Comparison of ENCODE assay signal across 15 mouse cellular contexts in genomic region chr2:145981699-145982112, GRCm38 (mm10). TPM values are rescaled to one million over a fixed set of nuclear protein-coding genes. Genes with fewer than 3 reads are reported as not detected.
DNase-seq lines count a peak whose midpoint lies in the region; ATAC-seq and TF ChIP-seq lines count a peak whose summit lies in the region.
"Had no signal": no experiment of that assay in that cellular context is flagged by ENCODE, and none has a peak within 500 bp of the region (broad histone marks: within the 10 kb centered on the region; RNA-seq: fewer than 3 reads in every experiment).

No protein-coding gene starts in this region.

- no peaks in the 10 kb centered on the region for H3K27me3 ChIP-seq in intestine, embryonic 14.5 days (replicated peaks; ENCODE audit: control insufficient read depth, insufficient read depth, low read length)
- no peaks in the 10 kb centered on the region for H3K27me3 ChIP-seq in intestine, embryonic 15.5 days (replicated peaks)
- H3K27me3 ChIP-seq in forebrain, embryonic 11.5 days (ENCODE audit: control insufficient read depth, insufficient read depth, low read length): no peaks in the 10 kb centered on the region
- H3K27me3 ChIP-seq in hindbrain, embryonic 15.5 days: no peaks in the 10 kb centered on the region
- no peaks in the 10 kb centered on the region for H3K27me3 ChIP-seq in midbrain, postnatal 0 days (ENCODE audit: insufficient read depth, low read length)

- WGBS in intestine, embryonic 14.5 days: 46% methylated on average over 6 of the region's 6 CpGs
- 50% methylated on average over 6 of the region's 6 CpGs for WGBS in intestine, embryonic 15.5 days
- WGBS in forebrain, embryonic 11.5 days: 15% methylated on average over 6 of the region's 6 CpGs
- 19% methylated on average over 6 of the region's 6 CpGs for WGBS in hindbrain, embryonic 15.5 days
- WGBS in midbrain, postnatal 0 days: 13% methylated on average over 6 of the region's 6 CpGs

- no peak overlapping the region for H3K27ac ChIP-seq in intestine, embryonic 14.5 days (ENCODE audit: low read depth)
- H3K27ac ChIP-seq in intestine, embryonic 15.5 days: no peak overlapping the region
- H3K27ac ChIP-seq in forebrain, embryonic 11.5 days (ENCODE audit: low read depth, low read length): 0 out of 2 replicates have a peak overlapping the region, but pooled peaks have one; percentile 31
- peak overlapping the region; percentile 46; the same call in 1 of the 2 replicates for H3K27ac ChIP-seq in hindbrain, embryonic 15.5 days (replicated peaks)
- H3K27ac ChIP-seq in midbrain, postnatal 0 days (ENCODE audit: low read depth, low read length): peak overlapping the region; percentile 67
- H3K27ac ChIP-seq: layer of hippocampus, adult 2 months had no signal

- H3K4me3 ChIP-seq in intestine, embryonic 14.5 days (ENCODE audit: low read depth, low read length): no peak overlapping the region
- no peak overlapping the region for H3K4me3 ChIP-seq in intestine, embryonic 15.5 days (replicated peaks)
- no peak overlapping the region for H3K4me3 ChIP-seq in forebrain, embryonic 11.5 days (ENCODE audit: low read depth, low read length)
- no peak overlapping the region for H3K4me3 ChIP-seq in hindbrain, embryonic 15.5 days
- no peak overlapping the region for H3K4me3 ChIP-seq in midbrain, postnatal 0 days (ENCODE audit: low read depth, low read length)
- H3K4me3 ChIP-seq: layer of hippocampus, adult 2 months had no signal

- H3K9me3 ChIP-seq in intestine, embryonic 14.5 days (ENCODE audit: control insufficient read depth, low read length): no peaks in the 10 kb centered on the region
- H3K9me3 ChIP-seq in intestine, embryonic 15.5 days: no peaks in the 10 kb centered on the region
- H3K9me3 ChIP-seq in forebrain, embryonic 11.5 days (ENCODE audit: control insufficient read depth, low read length): no peaks in the 10 kb centered on the region
- H3K9me3 ChIP-seq in hindbrain, embryonic 15.5 days: no peaks in the 10 kb centered on the region
- no peaks in the 10 kb centered on the region for H3K9me3 ChIP-seq in midbrain, postnatal 0 days (ENCODE audit: low read length)
- H3K9me3 ChIP-seq: G1E had no signal

- no peak overlapping the region for H3K4me2 ChIP-seq in intestine, embryonic 14.5 days (ENCODE audit: low read length)
- no peak overlapping the region for H3K4me2 ChIP-seq in intestine, embryonic 15.5 days (replicated peaks)
- no peak overlapping the region for H3K4me2 ChIP-seq in forebrain, embryonic 11.5 days (ENCODE audit: low read depth, low read length, severe bottlenecking)
- H3K4me2 ChIP-seq in hindbrain, embryonic 15.5 days: no peak overlapping the region
- H3K4me2 ChIP-seq in midbrain, postnatal 0 days (ENCODE audit: low read depth, low read length, poor library complexity, severe bottlenecking): no peak overlapping the region

- H3K9ac ChIP-seq in intestine, embryonic 14.5 days (ENCODE audit: low read length): no peak overlapping the region
- H3K9ac ChIP-seq in intestine, embryonic 15.5 days: no peak overlapping the region
- H3K9ac ChIP-seq in forebrain, embryonic 11.5 days (ENCODE audit: low read length): no peak overlapping the region
- no peak overlapping the region for H3K9ac ChIP-seq in hindbrain, embryonic 15.5 days
- H3K9ac ChIP-seq in midbrain, postnatal 0 days (replicated peaks; ENCODE audit: low read length, poor library complexity, severe bottlenecking): no peak overlapping the region

- DNase-seq in intestine, embryonic 14.5 days (ENCODE audit: low spot score): peak; percentile 43
- peak; percentile 61 for DNase-seq in forebrain, embryonic 11.5 days (ENCODE audit: low spot score)
- peak; percentile 68 for DNase-seq in midbrain, postnatal 0 days (ENCODE audit: low spot score)
- no peak for DNase-seq in frontal cortex, postnatal 14 days (ENCODE audit: low spot score in 2 of 2)
- no peak for DNase-seq in thymus, postnatal 10 days (ENCODE audit: low spot score in 2 of 2)
- DNase-seq in layer of hippocampus, adult 8-10 months (ENCODE audit: low spot score in 2 of 2): no peak
- DNase-seq: cerebellum, postnatal 36 days; kidney, adult 2 months; liver; lung, postnatal 36 days had no signal

- H3K4me1 ChIP-seq in intestine, embryonic 14.5 days (replicated peaks; ENCODE audit: control insufficient read depth, insufficient read depth, low read length): no peaks in the 10 kb centered on the region
- H3K4me1 ChIP-seq in intestine, embryonic 15.5 days (replicated peaks): no peaks in the 10 kb centered on the region
- peaks cover 14% of the 10 kb centered on the region for H3K4me1 ChIP-seq in forebrain, embryonic 11.5 days (replicated peaks; ENCODE audit: control insufficient read depth, insufficient read depth, low read length)
- peaks cover 12% of the 10 kb centered on the region for H3K4me1 ChIP-seq in hindbrain, embryonic 15.5 days (replicated peaks)
- 0 out of 2 replicates have a peak, but pooled peaks cover 7% of the 10 kb centered on the region for H3K4me1 ChIP-seq in midbrain, postnatal 0 days (ENCODE audit: insufficient read depth, low read length)

- H3K36me3 ChIP-seq in intestine, embryonic 14.5 days (ENCODE audit: control insufficient read depth, insufficient read depth, low read length): no peaks in the 10 kb centered on the region
- no peaks in the 10 kb centered on the region for H3K36me3 ChIP-seq in intestine, embryonic 15.5 days
- H3K36me3 ChIP-seq in forebrain, embryonic 11.5 days (ENCODE audit: control insufficient read depth, insufficient read depth, low read length): no peaks in the 10 kb centered on the region
- H3K36me3 ChIP-seq in hindbrain, embryonic 15.5 days: no peaks in the 10 kb centered on the region
- H3K36me3 ChIP-seq in midbrain, postnatal 0 days (ENCODE audit: insufficient read depth, low read length): no peaks in the 10 kb centered on the region
- H3K36me3 ChIP-seq: G1E had no signal

- no peak for ATAC-seq in intestine, embryonic 14.5 days (replicated peaks; ENCODE audit: low FRiP score, low TSS enrichment, low read depth)
- no peak for ATAC-seq in intestine, embryonic 15.5 days
- peak; percentile 65 for ATAC-seq in forebrain, embryonic 11.5 days (replicated peaks; ENCODE audit: low FRiP score)
- no peak for ATAC-seq in hindbrain, embryonic 15.5 days (ENCODE audit: low FRiP score, low read depth)
- 0 out of 2 replicates have a peak, but pooled peaks have one; percentile 54 for ATAC-seq in midbrain, postnatal 0 days (ENCODE audit: low FRiP score)

- TF ChIP-seq CTCF in midbrain, postnatal 0 days (IDR thresholded peaks at IDR 0.05): peak; percentile 18; the same call in 1 of the 2 replicates

RNA-seq across cellular contexts. Expression of gene Crnkl1, which starts 46.9 kb away (rescaled TPM):
- 22.8 and 24.3 TPM in 2 replicates for polyA plus RNA-seq in intestine, embryonic 14.5 days (2014; fragmentation: Nextera tagmentation; extraction: Ambion mirVana)
- polyA plus RNA-seq in intestine, embryonic 15.5 days (2015; fragmentation: Nextera tagmentation; extraction: Ambion mirVana): 17.8 and 20.7 TPM in 2 replicates
- polyA plus RNA-seq in forebrain, embryonic 11.5 days (2014; fragmentation: Nextera tagmentation; extraction: Ambion mirVana): 40.9 and 45.0 TPM in 2 replicates
- 21.4 and 25.0 TPM in 2 replicates for polyA plus RNA-seq in hindbrain, embryonic 15.5 days (2015; fragmentation: Nextera tagmentation; extraction: Ambion mirVana)
- total RNA-seq in midbrain, postnatal 0 days (2014; rRNA removed): 13.7 and 16.2 TPM in 2 replicates
- 13.2 and 15.5 TPM in 2 replicates for polyA plus RNA-seq in midbrain, postnatal 0 days (2015; fragmentation: Nextera tagmentation; extraction: Ambion mirVana)
- total RNA-seq in layer of hippocampus, adult 8-10 months (2022): 10 to 100 TPM; 18.8 to 19.9 (median 19.3) TPM

RNA-seq across cellular contexts. Expression of gene Cfap61, which starts 47.1 kb away (rescaled TPM):
- polyA plus RNA-seq in intestine, embryonic 14.5 days (2014; fragmentation: Nextera tagmentation; extraction: Ambion mirVana): 0.24 and 0.38 TPM in 2 replicates
- 0.74 and 1.5 TPM in 2 replicates for polyA plus RNA-seq in intestine, embryonic 15.5 days (2015; fragmentation: Nextera tagmentation; extraction: Ambion mirVana)
- 1.4 and 1.9 TPM in 2 replicates for polyA plus RNA-seq in forebrain, embryonic 11.5 days (2014; fragmentation: Nextera tagmentation; extraction: Ambion mirVana)
- 2.9 and 4.8 TPM in 2 replicates for polyA plus RNA-seq in hindbrain, embryonic 15.5 days (2015; fragmentation: Nextera tagmentation; extraction: Ambion mirVana)
- 2.5 and 4.9 TPM in 2 replicates for total RNA-seq in midbrain, postnatal 0 days (2014; rRNA removed)
- 2.7 and 3.7 TPM in 2 replicates for polyA plus RNA-seq in midbrain, postnatal 0 days (2015; fragmentation: Nextera tagmentation; extraction: Ambion mirVana)
- total RNA-seq in layer of hippocampus, adult 8-10 months (2022): 1 to 10 TPM; 2.3 to 4.4 (median 3.5) TPM
- total RNA-seq: granulocyte monocyte progenitor cell, adult 5-6 weeks had no signal
- polyA plus RNA-seq: G1E had no signal

Comparison
In these comparisons a context has a peak if more than half of its experiments do, and no peak if none do; other contexts are left out.
1. ATAC-seq: peak in forebrain, embryonic 11.5 days (single experiment) and midbrain, postnatal 0 days (single experiment); none in intestine, embryonic 14.5 days (single experiment), intestine, embryonic 15.5 days (single experiment) and hindbrain, embryonic 15.5 days (single experiment).
2. DNase-seq: peak in intestine, embryonic 14.5 days (single experiment), forebrain, embryonic 11.5 days (single experiment) and midbrain, postnatal 0 days (single experiment); none in frontal cortex, postnatal 14 days (0 of 2), thymus, postnatal 10 days (0 of 2) and layer of hippocampus, adult 8-10 months (0 of 2).
3. H3K27ac ChIP-seq: peak in forebrain, embryonic 11.5 days (single experiment), hindbrain, embryonic 15.5 days (single experiment) and midbrain, postnatal 0 days (single experiment); none in intestine, embryonic 14.5 days (single experiment) and intestine, embryonic 15.5 days (single experiment).